Mouse (Mus musculus) adrenal gland, postnatal 36 days (tissue): Measurements from ENCODE around the gene Serpina3a. TPM values are rescaled to one million over a fixed set of nuclear protein-coding genes. Genes with fewer than 3 reads are reported as not detected.

ENCODE experiments used
- DNase-seq, 2 experiments: peaks; one replicate each; pipeline ENCODE4 v3.0.0; 2021; ENCODE audit warnings: mixed read lengths in 1 of 2
- total RNA-seq, 2 experiments: library from RNA; stranded (reverse); gene quantifications; 2 replicates each; pipeline ENCODE4 v1.2.3; 2021

The Serpina3a gene
- total RNA-seq, 2 experiments from 2014 or later: not detected

- no peak for DNase-seq
These were observed 30.8 kb downstream of the Serpina3a start for GRCm38 (mm10) chr12:104143286-104143685.

DNA sequence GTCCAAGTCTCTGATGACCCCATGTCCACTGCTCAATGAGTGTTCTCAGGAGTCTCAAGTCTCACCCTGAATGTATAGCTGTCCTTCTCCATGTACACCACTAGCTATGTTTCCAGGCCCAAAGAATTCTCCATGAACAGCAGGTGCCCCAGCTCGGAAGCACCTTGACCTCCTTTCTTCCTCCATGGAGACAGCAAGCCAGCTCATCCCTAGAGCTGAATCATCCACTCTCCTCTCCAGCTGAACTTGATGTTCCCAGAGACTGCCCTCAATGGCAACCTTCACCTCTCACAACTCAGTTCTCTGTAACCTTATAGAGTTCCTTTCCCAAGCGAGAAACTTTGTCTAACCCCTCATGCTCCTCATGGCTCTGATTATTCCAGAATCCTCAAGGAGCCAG is 33.0 kb downstream of the Serpina3a start:
- DNase-seq: peak; percentile 31

GRCm38 (mm10) chr12:104151989-104152388 is 39.5 kb downstream of the Serpina3a start:
- DNase-seq: peak in 1 of 2 experiments; percentile 12

- peak in 1 of 2 experiments; percentile 6 for DNase-seq
These were observed 40.6 kb downstream of the Serpina3a start for GRCm38 (mm10) chr12:104153041-104153645.

GRCm38 (mm10) chr12:104153656-104154055 is 41.1 kb downstream of the Serpina3a start, which contains the start of gene Serpina3c:
Gene Serpina3c, minus strand, starts transcription at chr12:104153870.
- DNase-seq: peak; percentile 20 to 22

Other genes with a start within 250 kb of the Serpina3a start
- 1 to 10 TPM in 1 of 2 experiments, not detected in 1; 4.3 TPM for gene Serpina1a, start 249.2 kb upstream of the Serpina3a start, total RNA-seq
- 1 to 10 TPM in 1 of 2 experiments, not detected in 1; 2.5 TPM for gene Serpina1c, start 207.8 kb upstream of the Serpina3a start, total RNA-seq
- 1 to 10 TPM in 1 of 2 experiments, under 1 TPM in 1; 0.23 to 8.7 TPM for gene Serpina1e, start 153.7 kb upstream of the Serpina3a start, total RNA-seq
- not detected for gene Serpina11, start 122.8 kb upstream of the Serpina3a start, total RNA-seq
- not detected for gene Serpina9, start 99.0 kb upstream of the Serpina3a start, total RNA-seq
- gene Serpina12, start 68.3 kb upstream of the Serpina3a start, total RNA-seq: under 1 TPM; 0.26 to 0.33 TPM
- gene Serpina5, start 11.6 kb upstream of the Serpina3a start, total RNA-seq: under 1 TPM in 1 of 2 experiments, not detected in 1; 0.13 TPM
- gene Serpina3b, start 15.3 kb downstream of the Serpina3a start, total RNA-seq: under 1 TPM; 0.40 to 0.56 TPM
- gene Serpina3c, start 41.1 kb downstream of the Serpina3a start, total RNA-seq: 10 to 100 TPM; 15.0 to 21.3 TPM
- gene Serpina3f, start 101.8 kb downstream of the Serpina3a start, total RNA-seq: under 1 TPM; 0.13 to 0.23 TPM
- 1 to 10 TPM; 3.4 to 4.1 TPM for gene Serpina3g, start 123.5 kb downstream of the Serpina3a start, total RNA-seq
- gene Serpina3i, start 150.4 kb downstream of the Serpina3a start, total RNA-seq: under 1 TPM in 1 of 2 experiments, not detected in 1; 0.26 TPM
- not detected for gene Serpina3j, start 201.8 kb downstream of the Serpina3a start, total RNA-seq
- gene Serpina3k, start 225.8 kb downstream of the Serpina3a start, total RNA-seq: 10 to 100 TPM in 1 of 2 experiments, 1 to 10 TPM in 1; 1.4 to 12.2 TPM
- 1 to 10 TPM in 1 of 2 experiments, under 1 TPM in 1; 0.72 to 2.1 TPM for gene Serpina3m, start 225.8 kb downstream of the Serpina3a start, total RNA-seq